19 mouse cellular contexts compared by ENCODE assay signal in the genomic region with DNA sequence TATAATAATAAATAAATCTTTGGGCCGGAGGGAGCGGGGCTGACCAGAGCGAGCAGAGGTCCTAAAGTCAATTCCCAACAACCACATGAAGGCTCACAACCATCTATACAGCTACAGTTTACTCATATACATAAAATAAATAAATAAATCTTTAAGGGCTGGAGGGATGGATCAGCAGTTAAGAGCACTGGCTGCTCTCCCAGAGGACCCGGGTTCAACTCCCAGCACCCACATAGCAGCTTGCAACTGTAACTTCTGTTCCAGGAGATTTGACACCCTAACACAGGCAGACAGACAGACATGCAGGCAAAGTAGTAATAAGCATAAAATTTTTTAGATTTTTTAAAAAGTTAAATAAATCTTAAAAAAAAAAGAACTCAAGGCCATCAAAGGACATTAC. TPM values are rescaled to one million over a fixed set of nuclear protein-coding genes. Genes with fewer than 3 reads are reported as not detected.
DNase-seq lines count a peak whose midpoint lies in the region; ATAC-seq and TF ChIP-seq lines count a peak whose summit lies in the region.
"Had no signal": no experiment of that assay in that cellular context is flagged by ENCODE, and none has a peak within 500 bp of the region (broad histone marks: within the 10 kb centered on the region; RNA-seq: fewer than 3 reads in every experiment).

No protein-coding gene starts in this region.

- peak; percentile 52 for DNase-seq in heart, adult 11 months
- peak; percentile 78 for DNase-seq in midbrain, embryonic 11.5 days (ENCODE audit: low spot score, missing footprints)
- no peak for DNase-seq in midbrain, postnatal 0 days (ENCODE audit: low spot score)
- DNase-seq: adrenal gland, adult 2 months; adrenal gland, adult 8-10 months; adrenal gland, postnatal 10 days; adrenal gland, postnatal 14 days; adrenal gland, postnatal 25 days; adrenal gland, postnatal 36 days; B cell, adult 2 months; cerebellum, adult 11 months; cerebellum, adult 11-12 months; cerebellum, adult 18-20 months had no signal

- H3K4me2 ChIP-seq in heart, embryonic 12.5 days = no peak overlapping the region
- H3K4me2 ChIP-seq in midbrain, embryonic 11.5 days = no peak overlapping the region
- H3K4me2 ChIP-seq in midbrain, postnatal 0 days (ENCODE audit: low read depth, low read length, poor library complexity, severe bottlenecking) = no peak overlapping the region

- WGBS in heart, embryonic 12.5 days = 95% methylated on average over 4 of the region's 4 CpGs
- WGBS in midbrain, embryonic 11.5 days = 97% methylated on average over 4 of the region's 4 CpGs
- WGBS in midbrain, postnatal 0 days = 92% methylated on average over 4 of the region's 4 CpGs

- no peak for TF ChIP-seq CTCF in midbrain, postnatal 0 days (IDR thresholded peaks at IDR 0.05)

- no peaks in the 10 kb centered on the region for H3K9me3 ChIP-seq in heart, embryonic 12.5 days (replicated peaks)
- no peaks in the 10 kb centered on the region for H3K9me3 ChIP-seq in midbrain, embryonic 11.5 days (ENCODE audit: control insufficient read depth, low read length)
- no peaks in the 10 kb centered on the region for H3K9me3 ChIP-seq in midbrain, postnatal 0 days (ENCODE audit: low read length)
- H3K9me3 ChIP-seq: G1E had no signal

- no peaks in the 10 kb centered on the region for H3K36me3 ChIP-seq in heart, embryonic 12.5 days
- no peaks in the 10 kb centered on the region for H3K36me3 ChIP-seq in midbrain, embryonic 11.5 days (ENCODE audit: control insufficient read depth, insufficient read depth, low read length)
- no peaks in the 10 kb centered on the region for H3K36me3 ChIP-seq in midbrain, postnatal 0 days (ENCODE audit: insufficient read depth, low read length)

- no peak overlapping the region for H3K4me3 ChIP-seq in heart, embryonic 12.5 days
- no peak overlapping the region for H3K4me3 ChIP-seq in midbrain, embryonic 11.5 days (ENCODE audit: low read depth, low read length)
- no peak overlapping the region for H3K4me3 ChIP-seq in midbrain, postnatal 0 days (ENCODE audit: low read depth, low read length)

- H3K27ac ChIP-seq in heart, embryonic 12.5 days (ENCODE audit: poor library complexity, severe bottlenecking) = no peak overlapping the region
- no peak overlapping the region for H3K27ac ChIP-seq in midbrain, embryonic 11.5 days (ENCODE audit: low read depth, low read length)
- no peak overlapping the region for H3K27ac ChIP-seq in midbrain, postnatal 0 days (ENCODE audit: low read depth, low read length)

- no peak overlapping the region for H3K9ac ChIP-seq in heart, embryonic 12.5 days
- H3K9ac ChIP-seq in midbrain, embryonic 11.5 days (ENCODE audit: low read length) = no peak overlapping the region
- H3K9ac ChIP-seq in midbrain, postnatal 0 days (replicated peaks; ENCODE audit: low read length, poor library complexity, severe bottlenecking) = no peak overlapping the region

- ATAC-seq in heart, embryonic 12.5 days (ENCODE audit: insufficient number of reproducible peaks, low FRiP score) = no peak
- no peak for ATAC-seq in midbrain, embryonic 11.5 days (ENCODE audit: low FRiP score)
- no peak for ATAC-seq in midbrain, postnatal 0 days (ENCODE audit: low FRiP score)
- ATAC-seq: activated CD4-positive, CD25-positive, alpha-beta regulatory T cell, adult 4 months; CD4-positive, CD25-positive, alpha-beta regulatory T cell, adult 4 months; Patski had no signal

- peaks cover 5% of the 10 kb centered on the region; the same call in 1 of the 2 replicates for H3K4me1 ChIP-seq in heart, embryonic 12.5 days (replicated peaks)
- 0 out of 2 replicates have a peak, but pooled peaks cover 2% of the 10 kb centered on the region for H3K4me1 ChIP-seq in midbrain, embryonic 11.5 days (ENCODE audit: control insufficient read depth, insufficient read depth, low read length)
- no peaks in the 10 kb centered on the region for H3K4me1 ChIP-seq in midbrain, postnatal 0 days (ENCODE audit: insufficient read depth, low read length)

- no peaks in the 10 kb centered on the region for H3K27me3 ChIP-seq in heart, embryonic 12.5 days (replicated peaks)
- no peaks in the 10 kb centered on the region for H3K27me3 ChIP-seq in midbrain, embryonic 11.5 days (ENCODE audit: control insufficient read depth, insufficient read depth, low read length)
- no peaks in the 10 kb centered on the region for H3K27me3 ChIP-seq in midbrain, postnatal 0 days (ENCODE audit: insufficient read depth, low read length)
- H3K27me3 ChIP-seq: CH12.LX, Patski had no signal

RNA-seq across cellular contexts. Expression of a gene that starts 10.5 kb away (rescaled TPM):
- 43.5 and 44.2 TPM in 2 replicates for polyA plus RNA-seq in heart, embryonic 12.5 days (2016; fragmentation: Nextera tagmentation; extraction: Ambion mirVana)
- polyA plus RNA-seq in midbrain, embryonic 11.5 days (2014; fragmentation: Nextera tagmentation; extraction: Ambion mirVana) = 47.9 and 50.6 TPM in 2 replicates
- 31.7 and 38.2 TPM in 2 replicates for total RNA-seq in midbrain, postnatal 0 days (2014; rRNA removed)
- polyA plus RNA-seq in midbrain, postnatal 0 days (2015; fragmentation: Nextera tagmentation; extraction: Ambion mirVana) = 36.1 and 38.4 TPM in 2 replicates
